Mouse (Mus musculus) cerebellum, adult 11 months (tissue): ENCODE measurements around the gene Atl3.
"Not testable (repeated sequence)": the region's sequence is repeated elsewhere in the genome, so short reads cannot be mapped to it uniquely, and the experiment has no call there.

Experiments
- DNase-seq: peaks from one replicate; pipeline ENCODE4 v3.0.0; 2022

Gene Atl3

GRCm38 (mm10) chr19:7493352-7494186, at the start of gene Atl3:
Gene Atl3, plus strand, starts transcription at chr19:7494040.
- no peak for DNase-seq

- DNase-seq = no peak
Observed at GRCm38 (mm10) chr19:7445105-7445504, 48.7 kb upstream of the Atl3 start.

- no peak for DNase-seq
Observed at GRCm38 (mm10) chr19:7445596-7445995, 48.2 kb upstream of the Atl3 start.

GRCm38 (mm10) chr19:7456803-7457202, 37.0 kb upstream of the Atl3 start:
- DNase-seq = no peak

GRCm38 (mm10) chr19:7458901-7459300, 34.9 kb upstream of the Atl3 start:
- DNase-seq = no peak

- no peak for DNase-seq
Observed at GRCm38 (mm10) chr19:7459370-7459769, 34.5 kb upstream of the Atl3 start.

- DNase-seq = no peak
Observed at GRCm38 (mm10) chr19:7467915-7468314, 25.9 kb upstream of the Atl3 start.

GRCm38 (mm10) chr19:7470643-7471042, 23.2 kb upstream of the Atl3 start:
- no peak for DNase-seq

GRCm38 (mm10) chr19:7479751-7480248, 14.0 kb upstream of the Atl3 start:
- no peak for DNase-seq

GRCm38 (mm10) chr19:7481541-7482265, 12.1 kb upstream of the Atl3 start:
- peak; percentile 47 for DNase-seq

GRCm38 (mm10) chr19:7482266-7482598, 11.6 kb upstream of the Atl3 start:
- no peak for DNase-seq

- peak; percentile 97 for DNase-seq
Observed at GRCm38 (mm10) chr19:7482599-7483511, 11.0 kb upstream of the Atl3 start, which contains the start of gene Rtn3. Gene Rtn3, minus strand, starts transcription at chr19:7483281.

- no peak for DNase-seq
Observed at GRCm38 (mm10) chr19:7483512-7483882, 10.3 kb upstream of the Atl3 start.

GRCm38 (mm10) chr19:7484076-7484475, 9.8 kb upstream of the Atl3 start:
- no peak for DNase-seq

- no peak for DNase-seq
Observed at GRCm38 (mm10) chr19:7487680-7488079, 6.2 kb upstream of the Atl3 start.

- no peak for DNase-seq
Observed at GRCm38 (mm10) chr19:7491960-7492359, 1.9 kb upstream of the Atl3 start.

GRCm38 (mm10) chr19:7492682-7493081, 1.2 kb upstream of the Atl3 start:
- DNase-seq = no peak

GRCm38 (mm10) chr19:7494187-7495015, 561 bp downstream of the Atl3 start:
- peak; percentile 96 for DNase-seq

GRCm38 (mm10) chr19:7495221-7496038, 1.6 kb downstream of the Atl3 start:
- DNase-seq = no peak

- not testable (repeated sequence) for DNase-seq
Observed at GRCm38 (mm10) chr19:7496070-7496469, 2.2 kb downstream of the Atl3 start.

- no peak for DNase-seq
Observed at GRCm38 (mm10) chr19:7498816-7499215, 5.0 kb downstream of the Atl3 start.
